ENCODE assay signal across 35 mouse cellular contexts in the genomic region with DNA sequence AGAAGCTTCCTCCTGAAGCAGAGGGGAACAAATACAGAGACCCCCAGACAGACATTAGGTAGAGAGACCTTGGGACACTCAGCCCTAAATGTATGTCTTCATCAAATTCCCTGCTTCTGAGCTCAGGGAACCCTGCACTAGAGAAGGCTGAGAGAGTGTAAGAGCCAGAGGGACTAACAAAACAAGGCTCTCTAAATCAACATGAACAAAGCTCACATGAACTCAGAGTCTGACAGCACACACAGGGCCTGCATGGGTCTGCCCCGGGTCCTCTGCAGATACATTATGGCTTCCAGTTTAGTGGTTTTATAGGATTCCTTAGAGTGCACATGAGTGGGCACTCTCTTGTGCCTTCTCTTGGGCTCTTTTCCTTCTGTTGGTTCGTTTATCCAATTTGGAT.
"Had no signal": no experiment of that assay in that cellular context is flagged by ENCODE, and none has a peak within 500 bp of the region (broad histone marks: within the 10 kb centered on the region; RNA-seq: fewer than 3 reads in every experiment).

No protein-coding gene starts in this region.

- H3K9ac ChIP-seq: heart, embryonic 12.5 days; heart, embryonic 13.5 days; heart, embryonic 15.5 days; hindbrain, embryonic 12.5 days; hindbrain, embryonic 13.5 days; hindbrain, embryonic 14.5 days; hindbrain, embryonic 15.5 days; intestine, embryonic 15.5 days; kidney, embryonic 15.5 days had no signal

- H3K9me3 ChIP-seq: heart, embryonic 10.5 days; heart, embryonic 12.5 days; heart, embryonic 13.5 days; heart, embryonic 15.5 days; hindbrain, embryonic 10.5 days; hindbrain, embryonic 12.5 days; hindbrain, embryonic 13.5 days; hindbrain, embryonic 15.5 days; intestine, embryonic 15.5 days; kidney, embryonic 15.5 days had no signal

- H3K36me3 ChIP-seq: heart, embryonic 10.5 days; heart, embryonic 12.5 days; heart, embryonic 13.5 days; heart, embryonic 15.5 days; hindbrain, embryonic 10.5 days; hindbrain, embryonic 12.5 days; hindbrain, embryonic 13.5 days; hindbrain, embryonic 15.5 days; intestine, embryonic 15.5 days; kidney, embryonic 15.5 days had no signal

- DNase-seq: heart, postnatal 10 days; heart, postnatal 14 days; heart, postnatal 36 days; heart, postnatal 4 days; kidney, adult 11 months; kidney, adult 18-20 months; kidney, adult 2 months; kidney, adult 8-10 months; kidney, adult 9 months; kidney, postnatal 10 days; kidney, postnatal 14 days; kidney, postnatal 25 days; kidney, postnatal 36 days; kidney, postnatal 4 days; layer of hippocampus, adult 9-11 months; layer of hippocampus, postnatal 36 days had no signal

- H3K27me3 ChIP-seq: heart, embryonic 12.5 days; heart, embryonic 13.5 days; heart, embryonic 15.5 days; hindbrain, embryonic 12.5 days; hindbrain, embryonic 13.5 days; hindbrain, embryonic 15.5 days; intestine, embryonic 15.5 days; kidney, embryonic 15.5 days had no signal

- H3K4me1 ChIP-seq: heart, embryonic 12.5 days; heart, embryonic 13.5 days; heart, embryonic 15.5 days; hindbrain, embryonic 12.5 days; hindbrain, embryonic 15.5 days had no signal

- H3K4me2 ChIP-seq: heart, embryonic 11.5 days; heart, embryonic 12.5 days; heart, embryonic 13.5 days; heart, embryonic 15.5 days; hindbrain, embryonic 12.5 days; hindbrain, embryonic 13.5 days; hindbrain, embryonic 14.5 days; hindbrain, embryonic 15.5 days; intestine, embryonic 15.5 days; kidney, embryonic 15.5 days had no signal

- ATAC-seq: hindbrain, embryonic 16.5 days; hindbrain, postnatal 0 days; inflammation-experienced regulatory T-cells, adult 6 months; intestine, embryonic 15.5 days; intestine, embryonic 16.5 days; intestine, postnatal 0 days had no signal

- H3K4me3 ChIP-seq: heart, embryonic 10.5 days; heart, embryonic 12.5 days; heart, embryonic 13.5 days; heart, embryonic 15.5 days; hindbrain, embryonic 10.5 days; hindbrain, embryonic 12.5 days; hindbrain, embryonic 13.5 days; hindbrain, embryonic 15.5 days; intestine, embryonic 15.5 days; kidney, embryonic 15.5 days; layer of hippocampus, adult 2 months had no signal

- H3K27ac ChIP-seq: heart, embryonic 10.5 days; heart, embryonic 13.5 days; heart, embryonic 15.5 days; hindbrain, embryonic 10.5 days; hindbrain, embryonic 12.5 days; hindbrain, embryonic 13.5 days; hindbrain, embryonic 14.5 days; hindbrain, embryonic 15.5 days; hindbrain, postnatal 0 days; intestine, embryonic 15.5 days; kidney, embryonic 15.5 days; kidney, postnatal 0 days; layer of hippocampus, adult 2 months had no signal
